In genomic region chr11:74521981-74522486, GRCm38 (mm10) we compare ENCODE assay signal across 8 mouse cellular contexts.
DNase-seq lines count a peak whose midpoint lies in the region; ATAC-seq lines count a peak whose summit lies in the region.

No protein-coding gene starts in this region.

- ATAC-seq in cerebellum, adult (ENCODE audit: insufficient number of reproducible peaks, low FRiP score, low TSS enrichment): no peak
- peak; percentile 42 for ATAC-seq in intestine, embryonic 15.5 days
- no peak for ATAC-seq in midbrain, embryonic 12.5 days (ENCODE audit: low FRiP score, low read depth)

- peak overlapping the region; percentile 79 for H3K27ac ChIP-seq in intestine, embryonic 15.5 days
- no peak overlapping the region for H3K27ac ChIP-seq in midbrain, embryonic 12.5 days (replicated peaks)

- H3K4me1 ChIP-seq in intestine, embryonic 15.5 days (replicated peaks): peaks cover 14% of the 10 kb centered on the region
- H3K4me1 ChIP-seq in midbrain, embryonic 12.5 days: peaks cover 28% of the 10 kb centered on the region

- peak; percentile 27 to 34 for DNase-seq in cerebellum, postnatal 36 days
- peak; percentile 36 for DNase-seq in urinary bladder, adult 2 months (ENCODE audit: low spot score)
- no peak for DNase-seq in urinary bladder, postnatal 10 days (ENCODE audit: low spot score)
- peak; percentile 33 for DNase-seq in gastrocnemius, postnatal 10 days
- DNase-seq in urinary bladder, postnatal 25 days (ENCODE audit: low spot score): peak; percentile 18

- H3K4me3 ChIP-seq in intestine, embryonic 15.5 days (replicated peaks): peak overlapping the region; percentile 59
- peak overlapping the region; percentile 73 for H3K4me3 ChIP-seq in midbrain, embryonic 12.5 days

- H3K9ac ChIP-seq in intestine, embryonic 15.5 days: peak overlapping the region; percentile 58
- H3K9ac ChIP-seq in midbrain, embryonic 12.5 days (replicated peaks): peak overlapping the region; percentile 64

- no peaks in the 10 kb centered on the region for H3K36me3 ChIP-seq in intestine, embryonic 15.5 days
- no peaks in the 10 kb centered on the region for H3K36me3 ChIP-seq in midbrain, embryonic 12.5 days

- peak overlapping the region; percentile 94 for H3K4me2 ChIP-seq in intestine, embryonic 15.5 days (replicated peaks)
- H3K4me2 ChIP-seq in midbrain, embryonic 12.5 days (replicated peaks): peak overlapping the region; percentile 97

- peaks cover 3% of the 10 kb centered on the region; the same call in 1 of the 2 replicates for H3K27me3 ChIP-seq in intestine, embryonic 15.5 days (replicated peaks)
- H3K27me3 ChIP-seq in midbrain, embryonic 12.5 days: peaks cover 61% of the 10 kb centered on the region

- no peaks in the 10 kb centered on the region for H3K9me3 ChIP-seq in intestine, embryonic 15.5 days
- H3K9me3 ChIP-seq in midbrain, embryonic 12.5 days: no peaks in the 10 kb centered on the region

- under 1% methylated on average over 29 of the region's 29 CpGs for WGBS in intestine, embryonic 15.5 days
- WGBS in midbrain, embryonic 12.5 days: under 1% methylated on average over 29 of the region's 29 CpGs
